Mouse (Mus musculus) kidney, postnatal 14 days (tissue): Measurements from ENCODE around the gene Dlg2.
"Not testable (repeated sequence)": the region's sequence is repeated elsewhere in the genome, so short reads cannot be mapped to it uniquely, and the experiment has no call there.

Experiments
- DNase-seq: peaks from one replicate; pipeline ENCODE4 v3.0.0; 2022; ENCODE audit warnings: mixed read lengths

Dlg2 gene

DNA sequence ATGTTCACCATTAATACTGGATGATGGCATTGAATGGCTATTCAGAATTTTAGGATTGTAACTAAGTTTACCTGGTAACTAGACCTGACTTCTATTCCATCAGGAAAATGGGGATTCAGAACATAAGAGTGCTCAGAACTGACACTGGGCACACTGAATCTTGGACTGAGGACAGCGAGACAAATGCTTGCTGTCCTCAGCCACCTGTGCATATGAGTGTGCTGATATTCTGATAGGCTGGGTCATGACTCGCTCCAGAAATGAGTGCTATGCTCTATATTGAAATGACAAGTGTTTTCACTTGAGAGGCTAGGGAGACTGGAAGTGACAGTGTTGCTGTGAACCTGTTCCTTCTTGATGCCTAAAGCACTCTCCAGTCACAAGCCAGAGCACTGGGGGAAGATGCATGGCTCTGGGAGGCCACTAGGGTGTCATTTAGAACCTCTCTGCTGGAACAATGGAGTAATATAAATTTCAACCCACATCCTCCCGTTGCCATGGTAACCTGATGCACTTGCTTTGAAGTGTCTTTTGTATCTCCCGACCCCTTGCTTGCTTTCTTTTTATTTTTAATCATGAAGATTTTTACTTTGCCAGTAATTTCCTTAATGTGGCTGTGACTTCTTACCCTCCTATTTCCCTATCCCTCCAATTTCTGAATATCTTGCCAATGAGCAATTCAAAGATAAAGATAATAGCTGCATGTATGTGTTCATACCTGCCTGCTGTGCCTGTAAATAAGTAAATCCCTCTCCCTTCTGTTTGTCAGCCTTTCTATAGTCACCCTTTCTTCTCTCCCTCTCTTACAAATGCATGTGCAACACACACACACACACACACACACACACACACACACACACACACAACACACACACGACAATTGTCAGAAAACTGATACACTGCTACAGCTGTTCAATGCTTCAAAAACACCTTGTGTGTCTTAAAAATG lies 367.1 kb downstream of the Dlg2 start:
- no peak for DNase-seq

DNA sequence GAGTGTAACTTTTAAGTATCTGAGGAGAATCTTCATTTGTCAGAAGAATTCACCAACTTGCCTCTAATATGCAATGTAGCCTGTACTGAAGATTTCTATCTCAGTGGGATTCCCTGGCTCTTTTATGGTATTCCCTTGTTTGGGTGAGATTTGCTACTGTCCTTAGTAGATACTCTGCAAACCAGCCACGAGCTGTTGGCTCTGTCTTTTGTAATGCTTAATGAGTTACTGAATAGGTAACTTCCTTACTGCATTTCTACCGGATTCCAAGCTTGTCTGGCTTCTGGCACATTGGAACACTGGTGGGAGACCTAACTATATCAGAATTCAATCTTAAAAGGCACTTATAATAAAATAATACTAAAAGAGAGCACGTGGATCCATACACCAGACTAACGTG lies 400.3 kb downstream of the Dlg2 start:
- not testable (repeated sequence) for DNase-seq

DNA sequence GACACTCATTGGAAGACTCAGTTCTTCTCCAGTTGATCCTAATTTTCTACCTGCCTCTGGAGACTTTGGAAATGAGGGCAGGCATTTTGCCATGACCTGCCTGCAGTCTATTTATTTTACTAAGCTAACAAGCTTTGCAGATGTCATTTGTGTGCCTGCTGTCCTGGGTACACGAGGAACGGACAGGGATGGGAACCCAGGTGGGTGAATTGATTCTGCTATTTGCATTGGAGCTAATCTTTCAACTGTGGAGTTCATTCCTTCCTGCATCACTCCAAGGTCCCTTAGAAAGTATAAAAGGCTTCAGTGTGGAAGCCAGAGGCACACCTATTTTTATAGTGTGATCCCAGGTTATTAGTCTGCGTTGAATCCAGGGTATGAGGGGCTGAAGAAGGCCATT lies 406.3 kb downstream of the Dlg2 start:
- no peak for DNase-seq

DNA sequence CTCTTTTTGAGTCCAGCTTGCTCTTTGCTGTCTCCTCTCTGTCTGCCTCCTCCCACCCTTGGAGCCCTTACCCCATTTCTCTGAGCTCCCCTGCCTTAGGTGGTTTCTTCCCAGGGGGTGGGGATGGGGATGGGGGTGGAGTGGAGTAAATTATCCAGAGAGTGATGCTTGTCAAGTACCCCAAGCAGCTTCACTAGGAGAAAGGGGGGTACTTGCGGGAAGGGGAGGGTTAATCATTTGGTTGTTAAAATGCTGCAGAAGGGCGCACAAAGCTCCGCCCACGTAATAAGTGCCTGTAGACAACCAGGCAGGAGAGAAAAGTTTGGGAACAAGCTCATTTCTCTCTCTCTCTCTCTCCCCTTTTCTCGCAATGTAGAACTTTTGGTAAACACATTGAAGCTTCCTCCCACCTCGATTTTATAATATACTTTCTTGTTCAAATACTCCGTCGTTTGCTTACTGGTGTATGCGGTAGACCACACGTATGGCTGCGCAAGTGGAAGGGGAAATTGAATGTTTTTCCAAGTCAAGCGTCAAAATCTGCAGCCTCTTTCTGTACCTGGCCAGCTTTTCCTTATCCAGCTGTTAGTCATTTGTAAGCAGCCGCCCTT lies 410.0 kb downstream of the Dlg2 start:
- no peak for DNase-seq

DNA sequence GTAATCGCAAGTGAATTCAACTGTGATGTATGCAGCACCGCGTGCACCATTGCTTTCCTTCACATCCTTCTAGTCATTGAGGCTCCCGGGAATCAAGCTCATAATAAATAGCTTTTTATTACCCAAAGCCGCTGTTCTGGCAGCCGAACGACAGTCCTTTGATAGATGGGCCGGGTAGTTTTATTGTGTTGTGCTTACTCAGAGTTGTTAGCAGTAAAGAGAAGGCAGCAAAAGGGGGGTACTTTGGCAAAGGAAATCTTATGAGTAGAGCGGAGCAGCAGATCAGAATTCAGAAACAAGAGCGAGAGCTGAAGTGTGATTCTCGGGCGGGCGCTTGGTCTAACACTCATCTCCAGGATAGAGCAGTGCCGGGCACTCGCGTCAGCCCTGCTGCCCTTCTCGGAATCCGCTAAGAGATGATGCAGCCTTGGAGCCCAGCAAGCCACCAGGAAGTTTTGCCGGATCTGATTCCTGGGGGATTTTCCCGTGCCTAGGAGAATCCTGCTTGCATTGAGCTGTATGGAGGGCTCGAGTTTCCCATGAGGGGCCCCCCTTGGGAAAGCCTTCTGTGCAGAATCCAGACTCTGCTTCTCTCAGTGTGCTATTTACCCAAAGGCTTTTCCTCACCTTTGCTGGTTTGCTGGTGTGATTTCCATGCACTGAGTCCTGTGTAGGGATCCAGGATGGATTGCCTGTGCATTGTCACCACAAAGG lies 410.7 kb downstream of the Dlg2 start:
- no peak for DNase-seq

DNA sequence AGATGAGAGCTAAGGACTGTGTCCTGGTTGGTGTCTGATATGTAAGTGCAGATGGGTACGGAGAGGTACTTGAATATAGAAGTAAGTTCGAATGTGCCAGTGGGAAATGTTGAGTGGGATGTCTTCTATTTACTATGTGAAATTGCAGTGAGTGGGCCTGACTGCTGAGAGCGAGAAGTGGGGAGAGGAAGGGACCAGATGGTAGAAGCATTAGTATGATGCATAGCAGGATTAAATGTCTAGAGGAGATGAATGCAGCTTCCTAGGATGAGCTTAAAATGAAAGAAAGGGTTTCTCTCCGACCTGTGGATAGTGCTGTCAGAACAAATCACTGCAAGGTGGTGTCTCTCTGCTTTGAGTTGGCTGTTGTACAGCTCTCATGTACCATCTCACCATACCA lies 451.0 kb downstream of the Dlg2 start:
- no peak for DNase-seq

DNA sequence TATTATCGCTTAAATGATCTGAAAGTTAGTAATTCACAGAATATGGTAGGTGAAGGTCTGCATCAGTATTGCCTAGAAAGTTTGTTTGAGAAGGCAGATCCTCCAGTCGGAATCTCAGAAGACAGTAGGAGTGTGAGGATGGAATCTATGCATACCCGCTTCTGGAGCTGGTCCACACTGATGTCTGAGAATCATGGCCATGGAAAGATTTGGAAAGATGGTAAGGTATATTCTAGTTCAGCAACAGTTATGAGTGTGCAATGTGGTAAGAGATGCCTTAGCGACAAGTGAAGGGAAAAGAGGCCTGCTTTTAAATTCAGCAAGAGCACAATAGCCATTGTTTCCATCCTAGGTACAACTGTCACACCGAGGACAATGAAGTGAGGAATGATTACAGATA lies 464.3 kb downstream of the Dlg2 start:
- DNase-seq, result no peak

DNA sequence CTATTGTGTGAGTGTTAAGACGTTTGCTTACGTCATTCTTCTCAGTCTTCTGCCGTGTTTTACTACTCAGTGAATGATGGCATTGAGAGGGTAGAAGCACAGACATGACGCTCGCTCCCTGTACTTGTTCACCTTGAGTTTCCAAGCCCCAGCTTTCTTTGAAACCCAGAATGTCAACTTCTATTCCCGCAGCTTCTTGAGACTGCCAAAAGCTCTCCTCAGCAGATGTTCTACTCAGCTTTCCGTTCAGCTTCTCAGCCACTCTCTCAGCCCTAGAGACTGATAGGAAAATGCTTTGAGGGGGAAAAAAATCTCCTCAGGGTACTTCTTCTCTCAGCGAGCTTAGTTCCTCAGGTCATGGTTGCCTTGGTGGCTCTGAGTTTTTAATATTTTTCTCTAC lies 470.6 kb downstream of the Dlg2 start:
- no peak for DNase-seq

DNA sequence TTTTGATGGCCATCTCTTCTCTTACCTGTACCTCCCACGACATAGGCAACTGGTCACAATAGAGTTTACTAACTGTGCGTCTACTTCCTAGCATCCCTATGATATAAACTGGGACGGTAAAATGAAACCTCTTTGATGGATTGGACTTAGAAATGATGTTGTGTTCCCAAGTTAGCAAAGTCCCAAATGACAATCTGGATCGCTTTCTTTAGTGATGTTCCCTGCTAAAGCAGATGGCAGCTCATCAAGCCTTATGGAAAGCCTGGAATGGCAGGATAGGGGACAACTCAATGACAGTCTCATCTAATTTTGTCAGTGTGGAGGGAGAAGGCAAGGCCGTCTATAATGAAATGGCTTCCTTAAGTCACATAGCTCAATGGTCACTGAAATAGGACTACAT lies 472.7 kb downstream of the Dlg2 start:
- no peak for DNase-seq

DNA sequence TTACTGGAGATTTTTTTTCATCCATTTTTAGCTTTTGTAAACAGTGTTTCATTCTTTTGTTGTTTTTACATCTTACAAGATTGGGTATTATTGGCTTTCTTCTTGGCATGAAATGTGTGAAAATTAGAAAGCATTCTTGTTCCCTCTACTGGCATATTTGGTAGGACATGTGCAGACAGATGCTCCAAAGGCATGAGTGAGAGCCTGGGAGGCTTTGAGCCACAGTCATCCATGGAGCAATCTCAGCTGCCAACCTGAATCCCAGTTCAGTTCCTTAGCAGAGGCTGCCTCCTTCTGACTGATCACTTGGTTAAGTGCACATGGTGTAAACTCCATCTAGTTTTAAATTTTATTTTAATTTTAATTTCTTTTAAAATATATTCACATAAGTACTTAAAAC lies 500.8 kb downstream of the Dlg2 start:
- DNase-seq, result no peak

DNA sequence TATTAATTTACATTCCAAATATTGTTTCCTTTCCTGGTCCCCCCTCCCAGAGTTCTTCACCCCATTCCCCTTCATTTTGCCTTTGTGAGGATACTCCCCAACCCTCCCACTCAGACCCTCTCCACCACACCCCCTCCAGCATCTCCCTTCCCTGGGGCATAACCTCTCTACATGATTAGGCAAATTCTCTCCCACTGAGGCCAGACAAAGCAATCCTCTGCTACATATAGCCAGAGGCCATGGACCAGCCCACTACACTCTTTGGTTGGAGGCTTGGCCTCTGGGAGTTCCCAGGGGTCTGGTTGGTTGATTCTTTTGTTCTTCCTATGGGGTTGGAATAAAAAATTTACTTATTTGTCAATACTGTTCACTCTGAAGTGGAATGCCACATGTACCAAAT lies 505.6 kb downstream of the Dlg2 start:
- DNase-seq, result no peak

DNA sequence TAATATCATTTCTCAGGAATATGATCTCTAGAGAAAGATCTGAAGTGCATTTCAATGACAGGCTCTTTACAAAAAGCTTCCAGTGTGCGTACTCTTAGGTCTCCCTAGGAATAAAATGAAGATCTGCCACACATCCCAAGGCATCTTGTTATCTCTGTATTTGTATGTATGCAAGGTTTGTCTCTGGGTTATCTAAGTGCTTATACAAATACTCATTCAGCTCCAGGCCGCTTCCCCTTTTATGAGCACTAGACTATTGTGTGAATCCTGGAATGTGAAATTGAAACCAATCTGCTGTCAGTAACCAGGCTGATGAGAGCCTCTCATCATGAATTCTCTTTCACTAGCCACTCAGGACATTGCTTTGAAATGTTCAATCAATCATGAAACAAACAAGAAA lies 534.2 kb downstream of the Dlg2 start:
- DNase-seq, result no peak

DNA sequence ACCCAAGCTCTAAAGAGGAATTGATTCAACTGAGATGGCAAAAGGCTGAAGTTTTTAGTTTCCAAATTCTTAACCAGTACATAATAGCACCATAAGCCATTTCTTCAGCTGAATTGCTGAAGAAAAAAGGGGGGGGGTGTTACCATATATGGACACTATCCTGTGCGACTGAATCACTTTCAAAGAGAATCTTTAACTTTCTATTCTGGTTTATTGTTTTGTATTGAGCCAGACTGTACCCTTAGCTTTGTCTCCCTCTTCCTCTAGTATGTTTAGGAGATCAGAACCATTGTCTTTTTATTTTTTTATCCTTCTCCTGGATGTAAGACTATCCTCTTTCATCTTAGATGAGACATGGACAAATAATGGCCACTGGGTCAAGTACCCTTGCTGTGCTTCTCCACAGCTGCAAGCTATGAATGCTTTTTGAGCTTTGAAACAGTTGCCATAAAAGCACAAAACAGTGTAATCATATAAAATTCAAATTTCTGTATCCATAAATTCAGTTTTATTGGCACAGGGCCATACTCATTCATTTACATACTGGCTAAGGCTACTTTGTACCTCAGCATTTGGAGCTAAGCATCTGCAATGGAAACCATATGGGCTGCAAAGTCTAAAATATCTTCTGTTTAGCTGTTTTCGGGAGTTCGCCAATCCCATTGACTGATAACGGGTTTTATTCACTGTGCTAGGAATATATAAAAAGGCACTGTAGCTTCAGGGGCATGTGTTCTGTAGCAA lies 568.7 kb downstream of the Dlg2 start:
- DNase-seq, result no peak

DNA sequence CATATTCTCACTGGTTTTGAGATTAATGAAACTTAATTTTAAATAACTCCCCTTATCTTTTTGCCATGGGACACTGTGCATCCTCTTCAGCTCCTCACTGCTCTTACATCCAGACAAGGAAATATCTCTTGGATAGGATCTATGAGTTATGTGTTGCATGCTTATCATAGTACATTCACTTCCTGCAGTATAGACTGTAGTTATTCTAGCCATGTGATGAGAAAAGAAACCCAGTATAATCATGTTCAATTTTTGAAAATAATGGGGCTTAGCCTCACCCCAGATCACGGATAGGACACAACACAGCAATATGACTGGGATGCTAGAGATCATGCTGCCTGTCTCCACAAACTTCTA lies 569.2 kb downstream of the Dlg2 start:
- DNase-seq, result no peak

DNA sequence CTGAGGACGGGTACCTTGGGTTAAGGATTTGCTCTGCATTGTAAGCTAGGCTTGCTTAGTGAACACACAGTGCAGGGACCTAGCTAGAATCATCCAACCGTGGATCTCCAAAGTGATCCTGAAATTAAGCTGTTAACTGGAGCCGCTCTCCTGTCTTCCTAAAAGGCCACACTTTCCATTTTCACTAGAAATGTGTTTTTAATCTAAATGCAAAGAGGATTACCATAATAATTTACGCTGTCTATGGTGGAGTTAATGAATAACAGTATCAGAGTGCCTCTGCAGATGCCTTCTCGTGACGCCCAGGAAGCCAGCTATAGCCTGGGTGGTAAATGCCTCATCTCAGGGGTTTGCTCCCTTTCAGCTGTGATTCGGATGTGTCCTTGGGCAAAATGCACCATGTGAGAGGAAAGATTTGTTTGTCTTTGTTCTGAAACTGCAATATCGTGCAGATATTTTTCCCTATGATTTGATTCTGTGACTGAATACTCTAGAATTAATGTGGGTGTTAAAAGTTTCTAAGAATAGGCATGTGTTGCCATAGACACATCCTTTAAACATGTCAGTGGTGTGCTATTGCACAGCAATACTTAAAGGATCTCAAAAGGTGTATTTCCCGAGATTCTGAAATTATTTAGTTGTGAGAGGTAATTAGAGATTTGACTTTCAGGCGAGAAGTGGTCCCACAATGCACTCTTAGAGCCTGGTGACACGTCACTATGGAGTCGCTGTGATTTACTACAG lies 587.0 kb downstream of the Dlg2 start:
- DNase-seq, result no peak

DNA sequence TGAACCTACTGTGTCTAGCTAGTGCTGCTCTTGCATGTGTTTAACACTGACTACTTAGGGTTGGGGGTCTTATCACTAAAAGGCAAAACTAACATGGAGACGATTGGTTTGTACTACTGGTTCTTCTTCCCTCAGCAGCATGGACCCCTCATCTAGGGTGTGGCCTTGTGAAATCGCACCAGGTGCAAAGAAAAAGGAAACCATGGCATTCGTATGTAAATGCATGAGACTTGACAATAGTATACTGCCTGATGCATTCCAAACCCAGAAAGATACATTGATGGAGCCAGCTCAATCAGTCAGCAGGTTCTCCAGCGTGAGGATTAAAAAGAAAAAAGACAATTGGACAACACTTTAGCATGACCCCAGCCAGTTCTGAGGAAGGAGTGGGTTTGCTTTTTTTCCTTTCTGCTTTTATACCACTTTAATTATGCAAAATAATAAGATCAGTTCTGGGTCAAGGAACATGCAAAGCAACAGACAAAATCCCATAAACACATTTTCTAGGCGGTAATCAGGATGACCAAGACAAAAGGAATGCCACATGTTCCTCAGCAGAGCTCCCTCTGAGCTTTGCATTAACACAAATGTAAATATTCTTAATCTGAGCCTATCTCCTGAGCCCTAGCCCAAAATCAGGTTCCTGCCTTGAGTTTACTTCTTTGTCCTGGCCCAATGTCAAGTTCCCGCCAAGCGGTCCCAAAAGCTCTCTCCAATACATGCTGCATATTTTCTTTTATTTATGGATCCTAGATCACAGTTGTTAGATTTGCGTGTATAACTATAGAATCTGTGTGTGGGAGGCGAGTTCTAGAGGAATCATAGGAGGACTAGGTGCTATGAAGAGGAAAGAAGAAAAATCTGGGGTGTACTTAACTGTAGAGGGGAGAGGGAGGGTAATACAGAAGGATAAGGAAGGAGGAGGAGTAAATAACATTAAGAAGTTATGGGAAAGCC lies 595.6 kb downstream of the Dlg2 start:
- DNase-seq, result no peak

DNA sequence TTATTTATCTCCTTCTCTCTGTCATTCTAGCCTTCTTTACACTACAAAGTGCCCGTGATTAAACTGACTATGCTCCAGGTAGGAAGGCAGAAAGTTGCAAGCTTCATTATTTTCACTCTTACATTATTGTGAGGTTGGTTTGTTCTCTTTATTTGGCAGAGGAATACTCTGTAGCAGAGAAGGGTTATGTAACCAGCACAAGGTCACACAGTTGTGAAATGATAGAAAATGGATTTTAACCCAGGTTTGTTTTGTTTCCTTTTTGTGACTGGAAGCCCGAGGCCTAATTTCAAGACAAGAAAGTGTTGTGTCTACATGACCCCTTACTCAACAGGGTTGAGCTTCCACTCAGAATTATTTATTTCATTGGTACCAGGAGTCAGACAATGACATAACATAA lies 609.6 kb downstream of the Dlg2 start:
- no peak for DNase-seq

DNA sequence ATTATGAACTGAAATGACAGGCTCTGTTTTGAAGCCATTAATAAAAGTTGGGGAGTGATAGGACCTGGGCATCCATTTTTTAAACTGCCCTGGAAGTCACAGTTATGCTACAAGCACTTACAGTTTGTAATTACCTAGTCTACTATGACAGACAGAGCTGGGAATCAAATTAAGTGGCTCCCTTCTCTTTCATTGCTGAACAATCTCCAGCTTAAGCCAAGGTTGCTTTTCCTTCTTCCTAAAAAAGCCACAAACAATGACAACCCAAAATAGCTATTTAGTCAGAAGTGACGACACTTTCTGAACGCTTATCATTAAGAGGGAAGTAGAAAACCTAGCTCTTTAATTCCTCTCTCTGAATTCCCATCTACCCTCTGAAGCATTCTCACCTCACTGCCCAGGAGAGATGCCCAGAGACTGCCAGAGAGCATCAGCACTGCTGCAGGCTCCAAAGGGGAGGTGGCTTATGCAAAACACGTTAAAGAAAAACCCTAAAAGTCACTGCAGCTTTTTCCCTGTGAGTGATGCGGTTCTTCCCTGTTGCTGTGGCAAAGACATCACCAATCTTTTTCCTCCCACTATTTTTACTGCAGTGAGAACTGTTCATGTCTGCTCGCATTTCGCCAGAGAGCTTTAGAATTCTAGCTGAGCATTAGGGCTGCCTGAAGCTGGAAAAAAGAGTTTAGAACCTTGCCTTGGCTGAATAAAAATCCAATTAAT lies 612.9 kb downstream of the Dlg2 start:
- no peak for DNase-seq

DNA sequence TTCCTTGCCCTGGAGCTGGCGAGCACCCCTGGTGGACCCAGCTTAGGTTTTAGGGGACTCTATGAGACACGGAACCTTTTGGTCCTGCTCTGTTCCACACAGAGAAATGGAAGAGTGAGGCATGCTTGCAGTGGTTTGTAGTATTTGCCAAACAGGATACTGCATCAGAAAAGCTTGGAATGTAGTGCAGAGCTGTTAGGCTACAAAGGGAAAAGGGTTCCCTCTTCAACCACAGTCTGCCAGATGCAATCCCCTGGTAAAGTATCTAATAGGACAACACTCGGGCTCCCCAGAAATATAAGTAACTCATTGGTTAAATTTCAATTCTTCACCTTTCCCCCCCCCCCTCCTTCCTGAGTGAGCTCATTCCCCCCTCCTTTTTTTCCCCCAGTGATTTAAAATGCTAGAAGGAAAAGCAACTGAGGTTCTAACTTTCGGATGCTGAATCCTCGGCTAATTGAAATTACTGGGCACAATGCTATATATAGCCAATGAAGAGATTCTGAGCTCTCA lies 613.9 kb downstream of the Dlg2 start:
- DNase-seq, result no peak
